Mouse (Mus musculus): Measurements from ENCODE around the gene Kctd17.

Kctd17 gene

DNA sequence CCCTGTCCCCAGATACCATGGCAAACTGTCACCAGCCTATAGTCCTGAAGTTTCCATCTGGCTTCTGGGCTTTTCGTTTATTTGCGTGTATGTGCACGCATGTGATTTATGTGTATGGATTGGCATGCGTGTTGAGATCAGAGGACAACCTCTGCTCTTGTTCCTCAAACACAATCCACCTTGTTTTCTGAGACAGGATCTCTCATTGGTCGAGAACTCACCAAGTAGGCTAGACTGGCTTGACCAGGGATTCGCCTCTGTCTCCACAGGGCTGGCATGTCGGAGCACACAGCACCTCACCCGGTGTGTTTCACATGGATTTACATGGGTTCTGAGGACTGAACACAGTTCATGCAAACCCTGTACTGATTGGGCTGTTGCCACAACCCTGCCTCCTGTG lies 14.2 kb upstream of the Kctd17 start:
- in situ Hi-C loops (cut with MboI, MseI) = no loop called here

DNA sequence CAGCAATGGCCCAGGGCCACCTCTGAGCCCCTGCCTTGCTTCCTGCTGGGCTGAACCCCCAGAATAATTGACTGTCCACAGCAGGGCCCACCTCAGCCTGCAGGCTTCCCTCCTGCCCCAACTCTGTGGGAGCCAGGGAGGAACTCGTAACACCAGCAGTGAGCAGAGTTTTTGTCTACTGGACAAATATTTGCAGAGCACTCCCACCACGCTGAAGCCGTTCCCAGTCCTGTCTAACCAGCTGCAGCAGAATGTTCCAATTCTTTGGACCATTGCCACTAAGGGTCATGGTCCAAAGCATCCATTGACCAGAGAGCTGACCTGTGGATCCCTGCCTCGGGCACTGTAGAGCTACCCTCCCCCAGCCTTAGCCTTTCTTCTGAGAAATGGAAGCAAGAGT lies 11.4 kb upstream of the Kctd17 start:
- in situ Hi-C loops (cut with MboI, MseI) = no loop called here

DNA sequence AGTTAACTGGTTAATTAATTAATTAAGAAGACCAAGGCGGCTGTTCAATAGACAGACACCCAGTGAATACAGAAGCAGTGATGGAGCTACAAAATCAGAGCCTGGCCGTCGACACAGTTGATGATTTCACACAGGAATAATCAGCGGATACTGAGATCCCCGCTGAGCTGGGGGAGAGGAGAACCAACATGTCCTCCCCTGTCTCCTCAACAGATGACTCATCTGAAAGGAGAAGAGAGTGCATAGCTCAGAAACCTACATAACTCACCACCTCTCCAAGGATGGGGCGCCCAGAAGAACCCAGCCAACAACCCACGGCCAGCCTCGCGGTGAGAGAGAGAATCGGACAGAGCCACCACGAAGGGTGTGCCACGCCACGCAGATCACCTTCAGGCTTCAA lies 8.0 kb upstream of the Kctd17 start:
- in situ Hi-C loops (cut with MboI, MseI) = no loop called here

DNA sequence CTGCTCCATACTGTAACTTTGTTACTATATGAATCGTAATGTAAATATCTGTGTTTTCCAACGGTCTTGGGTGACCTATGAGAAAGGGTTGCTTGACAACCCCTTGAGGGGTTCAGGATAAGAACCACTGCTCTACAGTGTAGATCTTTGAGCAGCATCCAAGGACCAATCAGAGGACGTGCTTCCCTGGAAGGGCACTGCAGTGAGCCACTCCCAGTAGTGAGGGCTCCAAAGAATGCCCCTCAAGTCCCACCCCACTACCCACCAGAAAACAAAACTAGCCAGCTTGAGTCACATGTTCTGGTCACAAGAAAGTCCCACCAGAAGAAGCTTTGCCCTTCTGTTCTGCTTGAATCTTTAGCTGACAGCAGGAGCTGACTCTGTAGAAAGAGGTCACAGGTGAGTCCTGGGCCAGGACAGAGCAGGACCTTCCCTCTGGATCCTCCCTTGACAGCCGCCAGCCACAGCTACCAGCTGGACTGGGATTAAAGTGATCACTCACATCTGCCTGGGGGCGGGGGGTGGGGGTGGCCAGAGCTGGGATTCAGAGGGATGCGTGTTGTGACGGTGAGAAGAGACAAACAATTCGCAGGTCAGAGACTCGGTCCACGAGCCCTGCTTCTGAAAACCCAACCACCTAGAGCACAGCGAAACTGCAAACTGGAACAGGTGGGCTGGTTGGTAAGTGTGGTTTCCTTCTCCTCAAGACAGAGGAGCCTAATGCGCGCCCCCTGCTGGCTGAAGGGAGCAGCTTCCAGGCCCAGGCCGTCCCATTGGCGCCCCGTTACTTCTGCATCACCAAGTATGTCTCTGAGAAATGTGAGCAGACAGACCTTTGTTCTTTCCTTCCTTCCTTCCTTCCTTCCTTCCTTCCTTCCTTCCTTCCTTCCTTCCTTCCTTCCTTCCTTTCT lies 6.1 kb upstream of the Kctd17 start:
- in situ Hi-C loops (cut with MboI, MseI) = no loop called here

DNA sequence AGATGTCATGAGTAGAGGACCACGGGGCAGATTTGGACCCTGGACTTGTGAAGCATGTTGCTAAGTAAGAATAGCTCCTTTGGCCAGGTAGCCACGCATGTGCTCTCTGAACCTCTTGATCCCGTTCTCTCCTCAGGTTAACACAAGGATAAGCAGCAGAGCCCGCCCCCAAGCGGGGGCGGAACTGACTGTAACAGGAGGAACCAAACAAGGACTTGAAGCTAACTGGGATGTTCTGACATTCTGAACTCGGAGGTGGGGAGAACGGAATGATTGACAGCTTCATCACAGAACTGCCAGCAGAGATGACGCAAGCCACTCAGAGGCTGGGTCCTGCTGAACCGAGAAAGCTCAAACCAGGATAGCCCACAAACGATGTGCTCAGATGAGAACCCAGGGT lies 3.9 kb upstream of the Kctd17 start:
- in situ Hi-C loops (cut with MboI, MseI) = no loop called here

DNA sequence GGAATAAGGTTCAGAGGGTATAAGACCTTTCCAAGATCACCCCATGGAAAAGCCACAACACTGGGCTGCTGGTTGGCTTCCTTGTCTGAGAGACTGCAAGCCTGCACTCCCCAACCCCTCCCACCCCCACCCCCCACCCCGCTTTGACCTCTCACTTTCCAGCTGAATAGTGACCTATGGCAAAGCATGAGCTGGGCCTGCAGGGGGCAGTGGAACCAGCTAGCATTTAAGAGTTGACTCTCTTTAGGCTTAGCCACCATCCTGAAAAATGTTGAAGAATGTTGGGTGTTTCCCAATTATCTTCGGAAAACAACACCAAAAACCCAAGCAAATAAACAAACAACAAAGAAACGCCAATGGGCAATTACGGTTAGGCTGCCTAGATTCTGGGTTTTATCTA lies 3.1 kb upstream of the Kctd17 start:
- in situ Hi-C loops (cut with MboI, MseI) = no loop called here

DNA sequence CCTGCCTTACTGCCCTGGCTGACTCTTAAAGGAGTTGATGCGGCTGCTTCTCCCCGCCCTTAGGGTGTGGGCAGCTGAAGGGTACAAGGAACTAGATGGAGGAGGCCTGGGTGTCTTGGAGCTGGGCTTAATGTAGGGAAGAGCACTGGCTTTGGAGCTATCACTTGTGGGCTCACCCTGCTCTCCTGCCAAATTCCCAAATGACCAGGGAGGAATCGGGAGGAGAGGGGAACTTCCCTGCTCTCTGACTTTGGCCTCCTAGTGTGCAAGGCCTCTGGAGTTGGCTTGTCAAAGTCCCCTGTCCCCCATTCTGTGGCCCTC lies 735 bp downstream of the Kctd17 start:
- in situ Hi-C loops (cut with MboI, MseI) = no loop called here

DNA sequence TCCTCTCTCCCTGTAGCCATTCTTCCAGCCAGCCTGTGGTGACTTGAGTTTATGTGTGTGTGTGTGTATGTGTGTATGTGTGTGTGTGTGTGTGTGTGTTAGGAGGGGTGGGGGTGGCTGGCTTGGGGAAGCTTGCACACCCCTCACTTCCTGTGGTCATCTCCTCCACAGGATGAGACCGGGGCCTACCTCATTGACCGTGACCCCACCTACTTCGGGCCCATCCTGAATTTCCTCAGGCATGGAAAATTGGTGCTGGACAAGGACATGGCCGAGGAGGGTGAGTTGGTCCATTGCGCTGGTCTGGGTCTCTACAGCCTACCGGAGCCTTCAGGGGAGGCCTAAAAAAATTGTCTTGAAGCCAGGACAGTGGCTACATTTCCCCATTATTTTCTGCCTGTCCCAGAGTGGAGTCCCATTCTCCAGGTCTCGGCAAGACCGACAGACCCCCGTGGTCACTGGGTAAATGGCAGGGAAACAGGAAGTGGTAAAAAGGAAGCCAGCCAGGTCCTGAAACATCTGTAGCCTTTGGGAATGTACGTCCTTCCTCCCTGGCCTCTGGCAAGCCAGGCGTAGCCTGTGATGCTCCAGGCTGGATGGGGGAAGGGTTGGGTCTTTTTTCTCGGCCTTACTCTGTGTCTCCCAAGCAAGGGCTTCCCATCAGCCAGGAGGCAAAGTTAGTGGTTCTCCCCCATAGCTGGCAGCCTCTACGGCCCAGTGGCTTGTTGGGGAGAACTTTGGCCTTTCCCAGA lies 1.7 kb downstream of the Kctd17 start:
- in situ Hi-C loops (cut with MboI, MseI) = no loop called here

DNA sequence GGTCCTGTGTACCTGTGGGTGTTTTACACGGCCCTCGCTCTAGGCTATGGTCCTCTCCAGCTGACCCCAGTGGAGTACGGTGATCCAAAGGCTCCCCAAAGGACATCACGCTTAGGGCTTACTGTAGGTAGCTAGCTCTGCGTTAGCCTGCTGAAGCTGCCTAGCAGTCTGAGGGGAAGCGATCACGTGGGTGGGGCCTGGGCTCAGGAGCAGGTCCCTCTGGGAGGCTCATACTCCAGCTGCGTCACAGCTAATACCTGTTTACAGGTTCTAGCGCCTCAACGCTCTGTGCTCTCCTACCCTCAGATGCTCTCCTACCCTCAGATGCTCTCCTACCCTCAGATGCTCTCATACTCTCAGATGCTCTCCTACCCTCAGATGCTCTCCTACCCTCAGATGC lies 2.5 kb downstream of the Kctd17 start:
- in situ Hi-C loops (cut with MboI, MseI) = no loop called here

DNA sequence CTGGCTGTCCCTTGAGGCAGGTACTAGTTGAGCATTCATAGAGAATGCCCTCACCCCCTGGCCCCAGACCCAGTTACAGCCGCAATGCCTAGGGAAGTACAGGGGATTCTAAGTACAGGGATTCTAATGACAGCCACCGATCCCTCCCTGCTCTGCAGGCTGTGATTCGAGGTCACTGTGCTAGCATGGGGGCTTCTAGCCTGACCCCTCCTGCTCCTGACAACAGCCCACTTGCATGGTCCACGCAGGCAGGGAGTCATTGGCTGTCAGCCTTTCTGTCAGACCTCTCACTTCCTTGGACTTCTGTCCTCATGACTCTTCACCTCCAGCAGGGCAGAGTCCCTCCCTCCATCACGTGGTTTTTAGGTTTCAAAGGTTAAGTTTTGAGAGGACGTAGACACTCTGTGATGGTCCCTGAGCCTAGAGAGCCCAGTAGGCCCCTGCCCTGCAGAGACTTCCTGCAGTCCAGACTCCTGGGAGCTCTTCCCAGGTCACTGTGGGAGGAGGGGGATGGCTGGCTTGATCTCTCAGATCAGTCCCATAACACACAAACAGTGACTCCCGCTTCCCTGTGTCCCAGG lies 3.3 kb downstream of the Kctd17 start:
- in situ Hi-C loops (cut with MboI, MseI) = no loop called here

DNA sequence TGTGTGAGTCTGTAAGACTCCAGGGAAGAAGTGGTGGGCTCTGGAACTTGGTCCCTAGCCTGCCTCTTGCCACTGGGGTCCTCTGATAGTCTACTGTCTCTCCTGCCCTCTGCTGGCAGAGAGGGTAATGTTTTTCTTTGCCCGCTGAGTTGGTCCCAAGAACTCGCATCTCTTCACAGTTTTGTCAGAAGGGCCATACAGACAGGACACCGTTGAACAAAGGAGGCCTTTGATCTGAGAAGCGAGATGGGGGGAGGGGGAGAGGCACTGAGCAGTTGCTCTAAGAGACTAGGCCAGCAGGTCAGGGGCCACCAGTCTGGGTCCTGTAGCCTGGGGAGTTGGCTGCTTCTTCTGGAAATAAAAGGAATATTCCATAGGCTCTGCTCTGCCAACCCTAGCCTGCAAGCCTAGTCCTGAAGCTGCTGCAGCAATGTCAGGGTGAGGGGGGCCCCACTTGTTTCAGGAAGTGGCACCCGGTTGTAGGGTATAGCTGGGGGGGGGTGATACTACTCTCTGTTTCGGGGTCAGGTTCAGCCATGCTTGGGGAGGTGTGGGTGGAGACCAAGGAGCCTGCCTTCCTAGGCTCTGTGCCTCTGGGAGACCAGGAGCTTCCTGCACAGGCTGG lies 6.6 kb downstream of the Kctd17 start:
- in situ Hi-C loops (cut with MboI, MseI) = no loop called here

DNA sequence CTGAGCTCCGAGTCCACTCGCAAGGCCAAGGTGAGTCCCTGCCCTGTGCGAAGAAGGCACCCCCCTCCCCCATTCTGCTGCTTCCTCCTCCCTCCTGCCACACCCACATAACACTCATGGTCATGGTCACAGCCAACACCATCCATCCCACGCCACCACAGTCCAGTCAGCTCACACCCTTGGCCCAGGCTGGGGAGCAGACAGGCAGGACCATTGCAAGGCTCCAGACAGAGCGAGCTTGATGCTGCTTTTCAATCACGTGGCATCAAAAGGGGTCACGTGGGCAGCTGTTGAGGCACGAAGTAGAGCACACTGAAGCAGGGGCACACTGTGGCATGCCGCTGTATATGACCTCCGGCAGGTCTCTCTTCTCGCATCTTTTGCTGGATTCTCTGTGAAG lies 7.3 kb downstream of the Kctd17 start:
- in situ Hi-C loops (cut with MboI, MseI) = no loop called here

DNA sequence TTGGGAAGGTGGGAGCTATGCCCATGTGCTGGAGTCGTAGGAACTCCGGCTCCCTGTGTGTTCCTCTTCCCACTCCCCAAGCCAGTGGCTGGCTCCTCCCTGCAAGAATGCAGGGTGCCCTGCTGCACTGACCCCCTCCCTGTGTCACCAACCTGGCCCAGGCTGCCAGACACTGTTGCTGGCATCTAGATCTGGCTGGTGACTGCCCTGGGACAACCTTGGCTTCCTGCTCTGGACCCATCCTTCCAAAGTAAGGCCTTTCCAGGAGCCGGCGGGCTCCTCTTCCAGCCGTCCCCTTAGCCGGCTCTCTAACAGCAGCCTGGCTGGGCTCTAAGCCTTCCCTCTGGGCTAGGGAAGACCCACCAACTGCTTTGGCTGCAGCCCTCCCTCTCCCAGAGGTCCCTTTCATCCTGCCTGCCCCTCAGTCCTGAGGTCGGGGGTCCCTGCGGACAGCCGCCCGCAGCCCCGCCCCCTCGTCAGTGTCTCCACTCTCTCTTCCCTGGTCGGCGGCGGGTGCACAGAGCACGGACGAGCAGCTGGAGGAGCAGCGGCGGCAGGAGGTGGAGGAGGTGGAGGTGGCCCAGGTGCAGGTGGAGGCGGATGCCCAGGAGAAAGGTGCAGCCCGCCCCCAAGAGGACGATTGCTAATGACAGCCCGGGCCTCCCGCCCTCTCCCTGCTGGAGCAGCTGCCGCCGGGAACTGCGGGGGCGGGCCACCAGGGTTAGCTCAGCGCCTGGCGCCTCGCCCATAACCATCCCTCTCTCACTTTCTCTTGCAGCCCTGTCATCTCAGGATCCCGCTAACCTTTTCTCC lies 8.2 kb downstream of the Kctd17 start:
- in situ Hi-C loops (cut with MboI, MseI) = no loop called here

DNA sequence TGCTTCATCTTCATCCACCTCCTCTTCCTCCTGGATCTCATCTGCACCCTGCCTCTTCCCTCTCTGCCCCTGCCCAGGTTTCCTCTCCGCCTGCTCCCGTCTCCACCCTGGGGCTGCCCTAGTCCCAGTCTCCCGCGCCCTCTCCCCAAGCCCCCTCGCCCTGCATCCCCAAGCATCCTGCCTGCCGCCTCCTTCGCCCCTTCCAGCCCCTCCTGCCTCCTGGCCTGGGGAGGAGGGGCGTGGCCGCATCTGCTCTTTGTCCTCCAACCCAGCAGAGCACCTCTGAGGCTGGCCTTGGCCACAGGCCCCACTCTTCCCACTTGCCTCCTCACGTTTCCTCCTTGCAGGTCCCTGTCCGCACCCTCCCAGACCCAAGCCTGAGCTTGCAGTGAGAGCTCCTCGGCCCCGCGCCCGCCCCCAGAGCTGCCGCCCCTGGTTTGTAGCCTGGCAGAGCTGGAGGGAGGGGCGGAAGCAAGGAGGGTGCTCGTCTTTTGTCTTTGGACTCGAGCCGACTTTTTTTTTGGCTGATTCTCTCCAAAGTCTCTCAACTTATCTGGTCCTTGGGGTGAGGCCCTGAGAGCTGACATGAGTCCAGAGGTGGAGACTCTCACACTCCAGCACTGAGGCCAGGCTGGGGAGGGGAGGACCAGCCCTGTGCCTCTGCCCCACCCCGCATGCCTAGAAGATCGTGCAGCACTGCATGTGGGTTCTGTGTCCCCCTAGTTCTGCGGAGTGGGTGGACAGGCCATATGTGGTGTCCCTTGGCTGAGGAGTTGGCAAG lies 9.1 kb downstream of the Kctd17 start:
- in situ Hi-C loops (cut with MboI, MseI) = no loop called here

DNA sequence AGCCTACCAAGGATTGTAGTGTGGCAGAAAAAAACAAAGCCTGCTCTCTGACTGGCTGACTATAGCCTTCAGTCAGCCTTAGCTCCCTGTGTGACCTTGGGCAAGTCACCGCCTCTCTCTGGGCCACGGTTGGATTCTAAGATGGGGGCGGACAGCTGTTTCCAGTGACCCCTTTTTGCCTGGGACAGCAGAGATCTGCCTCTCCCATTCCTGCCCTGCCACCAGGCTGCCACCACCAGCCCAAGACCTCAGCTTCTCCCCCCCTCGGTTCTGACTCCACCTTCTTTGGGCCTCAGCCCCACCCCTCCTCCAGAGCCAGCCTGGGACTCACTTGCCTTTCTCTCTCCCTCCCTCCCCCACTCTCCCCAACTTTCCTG lies 9.6 kb downstream of the Kctd17 start:
- in situ Hi-C loops (cut with MboI, MseI) = no loop called here

DNA sequence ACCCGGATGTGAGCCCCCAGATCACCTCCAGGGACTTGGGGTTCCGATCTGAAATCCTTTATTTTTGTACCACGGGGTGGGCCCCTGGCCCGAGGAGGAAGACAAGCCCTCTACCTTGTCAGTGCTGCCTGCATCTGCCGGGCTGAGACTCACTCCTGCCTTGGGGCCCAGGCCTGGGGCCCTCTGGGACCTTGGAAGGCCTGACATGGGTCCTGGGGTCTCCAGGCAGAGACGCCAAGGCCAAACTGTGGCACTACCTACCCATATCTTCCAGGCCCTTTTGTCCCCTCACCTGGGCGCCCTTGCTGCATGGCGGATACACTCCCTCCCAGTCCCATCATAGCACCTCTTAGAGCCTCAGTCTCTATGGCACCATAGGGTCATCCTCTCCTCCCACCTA lies 10.1 kb downstream of the Kctd17 start:
- in situ Hi-C loops (cut with MboI, MseI) = no loop called here

DNA sequence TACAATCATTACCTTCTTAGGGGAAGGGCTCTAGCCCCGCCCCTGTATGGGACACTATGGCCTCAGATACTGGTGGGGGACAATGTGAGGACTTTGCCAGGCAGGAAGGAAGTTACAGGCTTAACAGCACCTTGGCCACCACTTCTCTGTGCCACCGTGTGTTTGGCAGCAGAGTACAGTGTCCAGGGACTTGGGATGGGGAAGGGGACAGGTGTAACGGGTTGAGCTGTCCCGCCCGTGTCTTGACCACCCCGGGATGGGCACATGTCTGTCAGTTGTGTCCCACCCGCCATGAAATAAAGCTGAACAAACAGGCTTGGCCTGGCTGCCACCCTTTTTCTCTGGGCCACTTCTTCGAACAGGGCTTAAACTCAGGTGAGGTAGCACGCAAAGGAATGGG lies 10.6 kb downstream of the Kctd17 start:
- in situ Hi-C loops (cut with MboI, MseI) = no loop called here

DNA sequence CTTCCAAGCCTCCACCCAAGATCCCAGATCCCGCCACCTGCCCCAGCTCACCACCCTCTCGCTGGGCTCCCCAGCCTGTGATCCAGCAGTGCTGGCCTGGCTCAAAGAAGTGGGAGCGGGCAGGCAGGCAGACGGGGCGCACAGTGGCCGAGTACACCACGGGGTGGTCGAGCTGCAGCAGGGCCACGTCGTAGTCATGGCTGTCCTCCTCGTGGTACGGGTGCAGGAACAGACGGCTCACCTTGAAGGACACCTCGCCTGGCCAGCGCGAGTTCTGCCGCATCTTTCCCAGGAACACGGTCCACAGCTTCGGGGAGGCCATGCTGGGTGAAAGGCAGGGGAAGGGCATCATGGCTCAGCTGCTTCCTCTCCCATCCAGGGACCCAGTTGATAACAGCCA lies 13.9 kb downstream of the Kctd17 start:
- in situ Hi-C loops (cut with MboI, MseI) = loop anchor here (5.0 kb wide), 2 partner anchors 95 to 300 kb away; no protein-coding TSS in a partner anchor

DNA sequence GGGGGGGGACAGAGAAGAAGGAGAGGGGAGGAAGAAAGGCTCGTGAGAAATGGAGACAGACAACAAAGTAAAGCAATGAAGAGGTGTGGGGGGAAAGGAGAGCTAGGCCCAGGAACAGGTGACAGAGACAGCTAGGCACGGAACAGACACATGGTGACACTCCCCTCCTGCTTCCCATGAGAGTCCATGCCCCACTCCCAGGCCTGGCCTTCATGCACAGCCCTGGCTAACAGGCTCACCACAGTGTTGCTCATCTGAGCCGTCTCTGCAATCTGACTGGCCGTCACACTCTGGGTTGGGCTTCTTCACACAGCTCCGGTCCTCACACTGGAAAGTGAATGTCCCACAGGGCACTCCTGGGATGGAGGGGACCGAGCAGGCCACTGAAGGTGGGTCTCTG lies 15.5 kb downstream of the Kctd17 start:
- in situ Hi-C loops (cut with MboI, MseI) = loop anchor here (5.0 kb wide), 2 partner anchors 93 to 298 kb away; no protein-coding TSS in a partner anchor

DNA sequence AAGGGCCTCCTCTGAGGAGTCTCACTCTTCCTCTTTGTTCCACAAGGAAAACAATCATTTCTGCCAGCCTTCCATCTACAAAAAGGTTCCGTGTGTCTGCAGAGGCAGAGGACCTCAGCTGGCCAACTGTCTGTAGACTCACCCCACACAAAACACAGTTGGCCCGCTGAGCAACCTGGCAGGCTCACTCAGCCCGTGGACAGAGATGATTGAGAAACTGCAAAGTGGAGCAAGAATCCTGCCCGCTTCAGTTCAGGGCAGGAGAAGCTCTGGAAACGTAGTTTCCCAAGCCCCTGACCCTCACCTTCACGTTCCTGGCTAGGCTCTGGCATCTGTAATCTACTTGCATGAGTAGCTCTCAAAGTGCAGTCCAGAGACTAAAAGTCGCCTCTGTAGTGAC lies 18.8 kb downstream of the Kctd17 start:
- in situ Hi-C loops (cut with MboI, MseI) = loop anchor here (5.0 kb wide), 2 partner anchors 35 to 90 kb away; no protein-coding TSS in a partner anchor
